ENCODE assay signal across 8 mouse cellular contexts in the genomic region with DNA sequence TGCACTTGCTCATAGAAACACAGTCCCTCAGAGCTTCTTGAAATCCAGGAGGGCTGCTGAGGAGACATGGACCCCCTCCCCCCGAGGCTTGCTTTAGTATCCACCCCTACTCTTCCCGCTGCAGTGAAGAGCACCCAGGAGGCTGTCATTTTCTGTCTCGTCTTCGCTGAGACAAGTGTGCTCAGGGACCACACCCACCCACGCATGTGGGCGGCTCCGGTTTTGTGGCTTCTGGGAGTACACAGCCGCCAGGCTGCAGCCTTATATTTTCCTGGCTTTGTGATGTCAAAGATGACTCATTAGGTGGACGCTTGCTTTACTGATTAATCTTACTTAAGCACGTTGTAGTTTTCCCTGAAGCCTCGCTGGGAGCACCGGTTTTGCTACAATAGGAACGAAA. TPM values are rescaled to one million over a fixed set of nuclear protein-coding genes. Genes with fewer than 3 reads are reported as not detected.
DNase-seq lines count a peak whose midpoint lies in the region; ATAC-seq and TF ChIP-seq lines count a peak whose summit lies in the region.

No protein-coding gene starts in this region.

- 4% methylated on average over 13 of the region's 13 CpGs for WGBS in large intestine, adult 2 months
- WGBS in neural tube, embryonic 14.5 days = 22% methylated on average over 13 of the region's 13 CpGs

- no peak for TF ChIP-seq POLR2A in cortical plate, adult 2 months (IDR thresholded peaks at IDR 0.05; ENCODE audit: extremely low read depth, insufficient read depth, low read length)

- peak overlapping the region; percentile 24 for H3K4me3 ChIP-seq in cortical plate, adult 2 months (ENCODE audit: insufficient read depth, low read length)
- peak overlapping the region; percentile 20 for H3K4me3 ChIP-seq in neural tube, embryonic 14.5 days (ENCODE audit: low read depth, low read length)

- H3K9me3 ChIP-seq in neural tube, embryonic 14.5 days (ENCODE audit: control insufficient read depth, low read length) = no peaks in the 10 kb centered on the region

- H3K36me3 ChIP-seq in neural tube, embryonic 14.5 days (ENCODE audit: control insufficient read depth, insufficient read depth, low read length) = no peaks in the 10 kb centered on the region

- no peaks in the 10 kb centered on the region for H3K27me3 ChIP-seq in neural tube, embryonic 14.5 days (ENCODE audit: control insufficient read depth, insufficient read depth, low read length)

- H3K4me1 ChIP-seq in cortical plate, adult 2 months (ENCODE audit: control insufficient read depth, insufficient read depth, low read length) = no peaks in the 10 kb centered on the region
- no peaks in the 10 kb centered on the region for H3K4me1 ChIP-seq in neural tube, embryonic 14.5 days (ENCODE audit: control insufficient read depth, insufficient read depth, low read length)

- ATAC-seq in neural tube, embryonic 14.5 days (ENCODE audit: low read depth) = no peak

- no peak overlapping the region for H3K27ac ChIP-seq in cortical plate, adult 2 months (ENCODE audit: insufficient read depth, low read length)
- no peak overlapping the region for H3K27ac ChIP-seq in neural tube, embryonic 14.5 days (ENCODE audit: low read depth, low read length)

- no peak overlapping the region for H3K9ac ChIP-seq in neural tube, embryonic 14.5 days (replicated peaks; ENCODE audit: low read depth, low read length)

- peak; percentile 15 for DNase-seq in adrenal gland, postnatal 25 days
- DNase-seq in adrenal gland, adult 8-10 months = no peak
- peak; percentile 67 for DNase-seq in 3134 (ENCODE audit: extremely low read depth, insufficient read length, low spot score)
- DNase-seq in large intestine, adult 2 months (ENCODE audit: low read depth, low spot score) = peak; percentile 11
- DNase-seq in natural killer cell, adult 2 months (ENCODE audit: low spot score in 2 of 2) = no peak
- no peak for DNase-seq in gastrocnemius, postnatal 4 days (ENCODE audit: low spot score in 2 of 2)

- peak overlapping the region; percentile 43 for H3K4me2 ChIP-seq in neural tube, embryonic 14.5 days (ENCODE audit: low read depth, low read length)

- no peak for TF ChIP-seq CTCF in cortical plate, adult 2 months (IDR thresholded peaks at IDR 0.05; ENCODE audit: extremely low read depth, insufficient read depth, low read length)

RNA-seq across cellular contexts. Expression of a gene that starts 20.8 kb away (rescaled TPM):
- total RNA-seq in adrenal gland, postnatal 25 days (2021) = 14.5 and 14.6 TPM in 2 replicates
- total RNA-seq in adrenal gland, adult 8-10 months (2022) = 10 to 100 TPM in 3 of 4 experiments, 1 to 10 TPM in 1; 9.9 to 20.2 (median 14.8) TPM
- polyA plus RNA-seq in cortical plate, adult 2 months (2012; rRNA removed) = 12.0 and 13.4 TPM in 2 replicates
- polyA plus RNA-seq in large intestine, adult 2 months (2012; rRNA removed) = 3.2 and 6.4 TPM in 2 replicates
- 23.3 and 25.1 TPM in 2 replicates for polyA plus RNA-seq in neural tube, embryonic 14.5 days (2014; fragmentation: Nextera tagmentation; extraction: Ambion mirVana)
- total RNA-seq in gastrocnemius, postnatal 4 days (2021) = 10 to 100 TPM in 1 of 2 experiments, 1 to 10 TPM in 1; 10.0 to 13.6 TPM

RNA-seq across cellular contexts. Expression of a gene that starts 26.7 kb away (rescaled TPM):
- total RNA-seq in adrenal gland, postnatal 25 days (2021) = not detected in 2 replicates
- total RNA-seq in adrenal gland, adult 8-10 months (2022) = not detected
- 0.32 and 1.6 TPM in 2 replicates for polyA plus RNA-seq in cortical plate, adult 2 months (2012; rRNA removed)
- polyA plus RNA-seq in large intestine, adult 2 months (2012; rRNA removed) = 0.60 and 0.74 TPM in 2 replicates
- polyA plus RNA-seq in neural tube, embryonic 14.5 days (2014; fragmentation: Nextera tagmentation; extraction: Ambion mirVana) = 4.0 and 4.3 TPM in 2 replicates
- total RNA-seq in gastrocnemius, postnatal 4 days (2021) = not detected

RNA-seq across cellular contexts. Expression of a gene that starts 27.9 kb away (rescaled TPM):
- total RNA-seq in adrenal gland, postnatal 25 days (2021) = not detected in 2 replicates
- not detected for total RNA-seq in adrenal gland, adult 8-10 months (2022)
- 0.32 and 0.75 TPM in 2 replicates for polyA plus RNA-seq in cortical plate, adult 2 months (2012; rRNA removed)
- 0.85 and 1.1 TPM in 2 replicates for polyA plus RNA-seq in large intestine, adult 2 months (2012; rRNA removed)
- polyA plus RNA-seq in neural tube, embryonic 14.5 days (2014; fragmentation: Nextera tagmentation; extraction: Ambion mirVana) = 31.3 and 32.6 TPM in 2 replicates
- total RNA-seq in gastrocnemius, postnatal 4 days (2021) = not detected

Comparison
In these comparisons a context has a peak if more than half of its experiments do, and no peak if none do; other contexts are left out.
1. DNase-seq: peak in adrenal gland, postnatal 25 days (single experiment), 3134 (single experiment) and large intestine, adult 2 months (single experiment); none in adrenal gland, adult 8-10 months (single experiment), natural killer cell, adult 2 months (0 of 2) and gastrocnemius, postnatal 4 days (0 of 2).